Mouse (Mus musculus) G1E (cell line): ENCODE measurements around the gene Gadd45b.

ENCODE experiments used
- CTCF ChIP-seq: IDR thresholded peaks from 2 replicates; pipeline ENCODE4 v1.5.1; 2012; ENCODE audit warnings: low read depth, low read length, inconsistent platforms, mixed read lengths
- GATA1 ChIP-seq: IDR thresholded peaks from 2 replicates; pipeline ENCODE4 v1.6.1; 2012; ENCODE audit warnings: borderline replicate concordance, low read length, inconsistent platforms, mixed read lengths
- POLR2AphosphoS5 ChIP-seq: IDR thresholded peaks from 2 replicates; pipeline ENCODE4 v1.6.1; 2012; ENCODE audit warnings: low read depth, low read length, inconsistent platforms; ENCODE audit not compliant: insufficient replicate concordance
- TAL1 ChIP-seq: conservative IDR thresholded peaks from 2 replicates; pipeline ENCODE4 v1.6.1; 2012; ENCODE audit warnings: low read depth, low read length, inconsistent platforms, mixed read lengths

- TF ChIP-seq CTCF (no peak), TAL1 (no peak), GATA1 (no peak), POLR2AphosphoS5 (no peak)
Measured at GRCm38 (mm10) chr10:80943701-80944100, 13.8 kb downstream of the Gadd45b start.
